Mouse (Mus musculus): Measurements from ENCODE around the gene Car11. TPM values are rescaled to one million over a fixed set of nuclear protein-coding genes. Genes with fewer than 3 reads are reported as not detected.
"Not testable (repeated sequence)": the region's sequence is repeated elsewhere in the genome, so short reads cannot be mapped to it uniquely, and the experiment has no call there.

Car11 gene
- 71.6 and 89.9 TPM in 2 replicates for polyA plus RNA-seq (2015; fragmentation: Nextera tagmentation; extraction: Ambion mirVana)

- Histone ChIP-seq H3K4me3 (ENCODE audit: low read depth, low read length) (peak within 1 kb of the TSS; percentile 59), H3K27me3 (ENCODE audit: control insufficient read depth, insufficient read depth, low read depth, low read length) (peaks cover 3% of the 10 kb centered on the region; the same call in 1 of the 2 replicates), H3K4me1 (ENCODE audit: control insufficient read depth, insufficient read depth, low read length) (peaks cover 36% of the 10 kb centered on the region), H3K9me3 (replicated peaks; ENCODE audit: control insufficient read depth, low read length, poor library complexity, severe bottlenecking) (no peaks in the 10 kb centered on the region), H3K9ac (ENCODE audit: low read depth, low read length) (peak within 1 kb of the TSS; percentile 78), H3K27ac (ENCODE audit: low read length) (peak within 1 kb of the TSS; percentile 87), H3K36me3 (ENCODE audit: control insufficient read depth, insufficient read depth, low read length) (no peaks in the 10 kb centered on the region), H3K4me2 (ENCODE audit: low read length) (peak within 1 kb of the TSS; percentile 81)
- 1% methylated on average over 34 of the region's 36 CpGs for WGBS
- ATAC-seq: peak; percentile 9
Measured at GRCm38 (mm10) chr7:45699523-45700141, at the start of gene Car11. Car11 (plus strand) TSS chr7:45699843.

GRCm38 (mm10) chr7:45650484-45650883, 49.2 kb upstream of the Car11 start:
- 93% methylated on average over 19 of the region's 20 CpGs for WGBS
- H3K4me2 ChIP-seq (ENCODE audit: low read length): not testable (repeated sequence)

GRCm38 (mm10) chr7:45654424-45655047, 45.1 kb upstream of the Car11 start:
- Histone ChIP-seq H3K4me1 (ENCODE audit: control insufficient read depth, insufficient read depth, low read length) (peaks cover 6% of the 10 kb centered on the region; the same call in 1 of the 2 replicates), H3K27ac (ENCODE audit: low read length) (no peak overlapping the region), H3K4me3 (ENCODE audit: low read depth, low read length) (no peak overlapping the region), H3K9ac (ENCODE audit: low read depth, low read length) (no peak overlapping the region), H3K27me3 (ENCODE audit: control insufficient read depth, insufficient read depth, low read depth, low read length) (no peaks in the 10 kb centered on the region), H3K4me2 (ENCODE audit: low read length) (peak overlapping the region; percentile 26), H3K36me3 (ENCODE audit: control insufficient read depth, insufficient read depth, low read length) (no peaks in the 10 kb centered on the region), H3K9me3 (replicated peaks; ENCODE audit: control insufficient read depth, low read length, poor library complexity, severe bottlenecking) (no peaks in the 10 kb centered on the region)
- ATAC-seq: 0 out of 2 replicates have a peak, but pooled peaks have one; percentile 51
- 27% methylated on average over 17 of the region's 17 CpGs for WGBS

More at GRCm38 (mm10) chr7:45650484-45650883, 49.2 kb upstream of the Car11 start:
- H3K27me3 ChIP-seq (ENCODE audit: control insufficient read depth, insufficient read depth, low read depth, low read length); H3K4me3 ChIP-seq (ENCODE audit: low read depth, low read length); H3K4me1 ChIP-seq (ENCODE audit: control insufficient read depth, insufficient read depth, low read length); H3K9me3 ChIP-seq (replicated peaks; ENCODE audit: control insufficient read depth, low read length, poor library complexity, severe bottlenecking); H3K36me3 ChIP-seq (ENCODE audit: control insufficient read depth, insufficient read depth, low read length); H3K9ac ChIP-seq (ENCODE audit: low read depth, low read length); ATAC-seq; H3K27ac ChIP-seq (ENCODE audit: low read length): not testable (repeated sequence)

GRCm38 (mm10) chr7:45660746-45661478, 38.7 kb upstream of the Car11 start:
- no peaks in the 10 kb centered on the region for H3K9me3 ChIP-seq (replicated peaks; ENCODE audit: control insufficient read depth, low read length, poor library complexity, severe bottlenecking)
- no peaks in the 10 kb centered on the region for H3K4me1 ChIP-seq (ENCODE audit: control insufficient read depth, insufficient read depth, low read length)
- H3K27ac ChIP-seq (ENCODE audit: low read length): no peak overlapping the region
- no peak overlapping the region for H3K9ac ChIP-seq (ENCODE audit: low read depth, low read length)
- H3K4me2 ChIP-seq (ENCODE audit: low read length): no peak overlapping the region
- no peak for ATAC-seq
- no peaks in the 10 kb centered on the region for H3K36me3 ChIP-seq (ENCODE audit: control insufficient read depth, insufficient read depth, low read length)
- H3K27me3 ChIP-seq (ENCODE audit: control insufficient read depth, insufficient read depth, low read depth, low read length): no peaks in the 10 kb centered on the region
- H3K4me3 ChIP-seq (ENCODE audit: low read depth, low read length): no peak overlapping the region
- WGBS: 81% methylated on average over 11 of the region's 11 CpGs

- 93% methylated on average over 5 of the region's 6 CpGs for WGBS
Measured at GRCm38 (mm10) chr7:45661702-45662101, 37.9 kb upstream of the Car11 start.

GRCm38 (mm10) chr7:45665303-45666138, 34.1 kb upstream of the Car11 start:
- Histone ChIP-seq H3K4me2 (ENCODE audit: low read length) (no peak overlapping the region), H3K9me3 (replicated peaks; ENCODE audit: control insufficient read depth, low read length, poor library complexity, severe bottlenecking) (no peaks in the 10 kb centered on the region), H3K4me1 (ENCODE audit: control insufficient read depth, insufficient read depth, low read length) (no peaks in the 10 kb centered on the region), H3K27me3 (ENCODE audit: control insufficient read depth, insufficient read depth, low read depth, low read length) (no peaks in the 10 kb centered on the region), H3K36me3 (ENCODE audit: control insufficient read depth, insufficient read depth, low read length) (no peaks in the 10 kb centered on the region), H3K27ac (ENCODE audit: low read length) (no peak overlapping the region), H3K4me3 (ENCODE audit: low read depth, low read length) (no peak overlapping the region), H3K9ac (ENCODE audit: low read depth, low read length) (no peak overlapping the region)
- WGBS: 66% methylated on average over 13 of the region's 13 CpGs
- ATAC-seq: no peak

More at GRCm38 (mm10) chr7:45661702-45662101, 37.9 kb upstream of the Car11 start:
- not testable (repeated sequence) for H3K4me1 ChIP-seq (ENCODE audit: control insufficient read depth, insufficient read depth, low read length); H3K9me3 ChIP-seq (replicated peaks; ENCODE audit: control insufficient read depth, low read length, poor library complexity, severe bottlenecking); H3K27me3 ChIP-seq (ENCODE audit: control insufficient read depth, insufficient read depth, low read depth, low read length); H3K4me2 ChIP-seq (ENCODE audit: low read length); H3K36me3 ChIP-seq (ENCODE audit: control insufficient read depth, insufficient read depth, low read length); H3K9ac ChIP-seq (ENCODE audit: low read depth, low read length); ATAC-seq; H3K27ac ChIP-seq (ENCODE audit: low read length); H3K4me3 ChIP-seq (ENCODE audit: low read depth, low read length)

GRCm38 (mm10) chr7:45666161-45666560, 33.5 kb upstream of the Car11 start, which contains the start of gene Fut2:
Fut2 (minus strand) TSS chr7:45666394.
- WGBS: 81% methylated on average over 7 of the region's 7 CpGs
- Histone ChIP-seq H3K27me3 (ENCODE audit: control insufficient read depth, insufficient read depth, low read depth, low read length) (no peaks in the 10 kb centered on the region), H3K4me1 (ENCODE audit: control insufficient read depth, insufficient read depth, low read length) (no peaks in the 10 kb centered on the region), H3K36me3 (ENCODE audit: control insufficient read depth, insufficient read depth, low read length) (no peaks in the 10 kb centered on the region), H3K27ac (ENCODE audit: low read length) (no peak within 1 kb of the TSS), H3K4me2 (ENCODE audit: low read length) (no peak within 1 kb of the TSS), H3K4me3 (ENCODE audit: low read depth, low read length) (no peak within 1 kb of the TSS), H3K9me3 (replicated peaks; ENCODE audit: control insufficient read depth, low read length, poor library complexity, severe bottlenecking) (no peaks in the 10 kb centered on the region), H3K9ac (ENCODE audit: low read depth, low read length) (no peak within 1 kb of the TSS)
- ATAC-seq: no peak

GRCm38 (mm10) chr7:45667761-45668160, 31.9 kb upstream of the Car11 start:
- no peaks in the 10 kb centered on the region for H3K36me3 ChIP-seq (ENCODE audit: control insufficient read depth, insufficient read depth, low read length)

More at GRCm38 (mm10) chr7:45667761-45668160, 31.9 kb upstream of the Car11 start:
- H3K9ac ChIP-seq (ENCODE audit: low read depth, low read length): no peak overlapping the region
- no peaks in the 10 kb centered on the region for H3K9me3 ChIP-seq (replicated peaks; ENCODE audit: control insufficient read depth, low read length, poor library complexity, severe bottlenecking)
- H3K27me3 ChIP-seq (ENCODE audit: control insufficient read depth, insufficient read depth, low read depth, low read length): no peaks in the 10 kb centered on the region
- 74% methylated on average over 14 of the region's 14 CpGs for WGBS
- H3K4me1 ChIP-seq (ENCODE audit: control insufficient read depth, insufficient read depth, low read length): no peaks in the 10 kb centered on the region
- no peak for ATAC-seq
- no peak overlapping the region for H3K4me3 ChIP-seq (ENCODE audit: low read depth, low read length)
- no peak overlapping the region for H3K27ac ChIP-seq (ENCODE audit: low read length)
- no peak overlapping the region for H3K4me2 ChIP-seq (ENCODE audit: low read length)

Measured in midbrain, embryonic 16.5 days (tissue).